Mouse (Mus musculus): ENCODE results near the gene Ccdc103.

DNA sequence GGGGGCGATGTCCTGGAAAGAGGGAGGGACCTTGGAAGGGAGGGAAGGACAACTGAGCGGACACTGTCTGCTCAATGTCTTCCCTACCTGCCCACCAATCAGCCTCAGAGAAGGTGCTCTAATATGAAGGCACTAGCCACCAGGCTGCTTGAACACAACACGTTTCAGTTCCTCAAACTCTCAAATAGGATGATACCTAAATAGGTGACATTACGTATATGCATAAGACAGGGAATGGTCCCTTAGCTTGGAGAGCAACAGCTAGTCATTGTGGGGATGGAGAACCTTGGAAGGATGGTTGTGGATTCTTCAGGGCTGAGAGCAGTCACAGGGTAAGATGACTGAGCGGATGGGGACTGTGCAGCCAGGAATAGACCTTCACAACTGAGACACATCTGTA is 6.4 kb downstream of the Ccdc103 start:
- TF ChIP-seq GATA1 (IDR thresholded peaks at IDR 0.05; ENCODE audit: borderline replicate concordance, low read length) (no peak), FLI1 (IDR thresholded peaks at IDR 0.05; ENCODE audit: low read length) (no peak)

Measured in megakaryocyte, embryonic 14.5 days (primary cell).